Mouse (Mus musculus): ENCODE measurements around the gene Krt9.

The Krt9 gene

GRCm38 (mm10) chr11:100148615-100149330, 44.3 kb downstream of the Krt9 start, which contains the start of gene Krt19:
Krt19 (minus strand) TSS chr11:100148665.
- no peak for DNase-seq

- no peak for DNase-seq
Measured at GRCm38 (mm10) chr11:100147566-100148353, 45.3 kb downstream of the Krt9 start.

GRCm38 (mm10) chr11:100145858-100146560, 47.0 kb downstream of the Krt9 start:
- DNase-seq = no peak

GRCm38 (mm10) chr11:100145104-100145503, 47.9 kb downstream of the Krt9 start:
- no peak for DNase-seq

GRCm38 (mm10) chr11:100140966-100141365, 52.1 kb downstream of the Krt9 start:
- DNase-seq = no peak

- DNase-seq = no peak
Measured at GRCm38 (mm10) chr11:100139391-100139790, 53.7 kb downstream of the Krt9 start.

- no peak for DNase-seq
Measured at GRCm38 (mm10) chr11:100138809-100139208, 54.2 kb downstream of the Krt9 start.

GRCm38 (mm10) chr11:100137693-100138092, 55.4 kb downstream of the Krt9 start:
- DNase-seq = no peak
